Mouse (Mus musculus) left cerebral cortex, postnatal 36 days (tissue): Measurements from ENCODE around the gene Tnfrsf9. TPM values are rescaled to one million over a fixed set of nuclear protein-coding genes. Genes with fewer than 3 reads are reported as not detected.

Experiments
- DNase-seq, 2 experiments: peaks; one replicate each; pipeline ENCODE4 v3.0.0; 2021 to 2022; ENCODE audit warnings: low spot score in 2 of 2, mixed read lengths in 1 of 2
- intact Hi-C: fragments of 180-260 bp; cut with DNase I; formaldehyde crosslinking; loops from one replicate; pipeline ENCODE4 v1.15.1; 2025
- total RNA-seq, 2 experiments: library from RNA; stranded (reverse); gene quantifications; 2 replicates each; pipeline ENCODE4 v1.2.3; 2021

Tnfrsf9 gene
- total RNA-seq, 2 experiments from 2014 or later, result 0.37 to 0.59 TPM

- peak; percentile 32 to 45 for DNase-seq
Measured at GRCm38 (mm10) chr4:150966556-150966955, 52.2 kb downstream of the Tnfrsf9 start.

GRCm38 (mm10) chr4:150968956-150969355 is 54.6 kb downstream of the Tnfrsf9 start:
- no peak for DNase-seq
- intact Hi-C loops, result no loop called here

More at GRCm38 (mm10) chr4:150966556-150966955, 52.2 kb downstream of the Tnfrsf9 start:
- intact Hi-C loops, result no loop called here

GRCm38 (mm10) chr4:150973264-150973663 is 58.9 kb downstream of the Tnfrsf9 start:
- no peak for DNase-seq
- intact Hi-C loops, result no loop called here

GRCm38 (mm10) chr4:150975145-150975544 is 60.8 kb downstream of the Tnfrsf9 start:
- intact Hi-C loops, result no loop called here
- no peak for DNase-seq

GRCm38 (mm10) chr4:150978156-150978910 is 64.0 kb downstream of the Tnfrsf9 start:
- intact Hi-C loops, result no loop called here
- DNase-seq, result no peak

- intact Hi-C loops, result no loop called here
- no peak for DNase-seq
Measured at GRCm38 (mm10) chr4:150979455-150979854, 65.1 kb downstream of the Tnfrsf9 start.

- DNase-seq, result no peak
- intact Hi-C loops, result no loop called here
Measured at GRCm38 (mm10) chr4:150980153-150980552, 65.8 kb downstream of the Tnfrsf9 start.

GRCm38 (mm10) chr4:150990148-150990547 is 75.8 kb downstream of the Tnfrsf9 start:
- no peak for DNase-seq
- intact Hi-C loops, result no loop called here

Other genes with a start within 250 kb of the Tnfrsf9 start
- 10 to 100 TPM; 27.4 TPM for gene Errfi1, start 60.6 kb upstream of the Tnfrsf9 start, total RNA-seq
- 100 to 1,000 TPM; 184 to 211 TPM for gene Park7, start 125 bp upstream of the Tnfrsf9 start, total RNA-seq
- not detected for gene Uts2, start 82.5 kb downstream of the Tnfrsf9 start, total RNA-seq
- 10 to 100 TPM; 25.6 to 33.8 TPM for gene Per3, start 130.1 kb downstream of the Tnfrsf9 start, total RNA-seq
- gene Vamp3, start 143.4 kb downstream of the Tnfrsf9 start, total RNA-seq, result 10 to 100 TPM; 30.8 to 31.6 TPM
- not detected for gene Gm13090, start 175.0 kb downstream of the Tnfrsf9 start, total RNA-seq